Mouse (Mus musculus) frontal cortex, adult 2 months (tissue): ENCODE results near the gene Kirrel2. TPM values are rescaled to one million over a fixed set of nuclear protein-coding genes. Genes with fewer than 3 reads are reported as not detected.
A peak's percentile ranks its signal among the peaks of the same experiment; 100 is the strongest.
"Not testable (repeated sequence)": the region's sequence is repeated elsewhere in the genome, so short reads cannot be mapped to it uniquely, and the experiment has no call there.

Source experiments
- DNase-seq, 2 experiments: peaks; one replicate each; pipeline ENCODE4 v3.0.0; 2022; ENCODE audit warnings: low spot score in 1 of 2; ENCODE audit errors: extremely low spot score in 1 of 2
- polyA plus RNA-seq: library from polyadenylated mRNA; depleted of rRNA; stranded (reverse); fragments of >200 nt; gene quantifications from 2 replicates; pipeline ENCODE4 v1.2.3, GENCODE M21; 2012; rRNA removed

Gene Kirrel2
- polyA plus RNA-seq = 3.7 and 7.1 TPM in 2 replicates

DNA sequence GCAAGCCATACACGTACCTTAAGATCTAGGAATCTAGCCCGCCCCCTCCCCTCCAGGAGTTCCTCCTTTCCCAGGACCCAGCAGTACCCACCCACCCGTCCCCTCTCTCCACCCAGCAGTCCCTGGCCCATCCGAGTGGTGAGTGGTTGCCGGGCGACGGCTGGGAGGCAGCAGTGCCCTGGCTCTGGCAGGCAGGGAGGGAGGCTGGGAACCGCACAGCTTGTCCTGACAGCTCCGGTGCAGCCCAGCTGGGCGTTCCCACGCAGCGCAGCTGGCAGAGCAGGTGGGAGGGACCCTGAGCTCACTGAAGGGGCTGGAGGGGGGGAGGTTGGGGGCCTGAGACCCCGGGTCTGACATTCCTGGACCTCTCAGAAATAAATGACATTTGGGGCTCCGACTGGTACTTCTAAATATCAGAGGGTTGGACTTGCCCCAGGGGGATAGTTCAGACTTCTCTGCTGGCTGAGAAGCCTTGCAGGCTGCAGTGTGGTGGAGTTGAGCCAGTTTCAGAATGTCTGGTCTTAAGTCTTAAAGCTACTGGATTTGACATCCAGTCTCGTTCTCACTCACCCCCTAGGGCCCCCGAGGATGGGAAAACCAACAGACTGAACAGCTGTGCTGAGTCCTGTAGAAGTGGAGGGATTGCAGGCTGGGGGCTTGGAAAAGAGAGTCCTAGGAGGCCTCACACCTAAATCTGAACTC, at the start of gene Kirrel2, which contains the start of gene Nphs1:
Kirrel2 (minus strand) TSS at position 62 of the 702 bp plus-strand sequence.
Nphs1 (plus strand) TSS at position 687 of the 702 bp plus-strand sequence.
- peak in 1 of 2 experiments; percentile 68 for DNase-seq

DNA sequence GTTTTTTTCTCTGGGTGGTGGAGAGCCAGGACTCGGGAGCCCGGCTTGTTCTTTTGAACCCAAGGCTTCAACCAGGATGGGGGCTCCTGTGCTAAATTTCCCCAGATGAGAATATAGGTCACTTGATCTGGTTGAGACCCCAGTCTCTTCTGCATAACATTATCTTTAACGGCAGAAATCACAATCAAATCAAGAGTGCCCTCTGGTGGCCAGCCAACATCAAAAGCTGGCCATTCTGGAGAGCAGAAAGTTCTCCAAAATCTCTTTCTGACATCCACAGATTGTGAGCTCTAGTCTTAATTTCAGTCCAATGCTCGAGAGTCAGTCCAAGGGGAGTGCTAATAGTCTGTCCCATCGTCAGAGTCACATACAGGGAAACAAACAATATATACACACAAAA, 43.7 kb upstream of the Kirrel2 start:
- not testable (repeated sequence) for DNase-seq

GRCm38 (mm10) chr7:30495506-30496042, 38.1 kb upstream of the Kirrel2 start:
- not testable (repeated sequence) for DNase-seq

DNA sequence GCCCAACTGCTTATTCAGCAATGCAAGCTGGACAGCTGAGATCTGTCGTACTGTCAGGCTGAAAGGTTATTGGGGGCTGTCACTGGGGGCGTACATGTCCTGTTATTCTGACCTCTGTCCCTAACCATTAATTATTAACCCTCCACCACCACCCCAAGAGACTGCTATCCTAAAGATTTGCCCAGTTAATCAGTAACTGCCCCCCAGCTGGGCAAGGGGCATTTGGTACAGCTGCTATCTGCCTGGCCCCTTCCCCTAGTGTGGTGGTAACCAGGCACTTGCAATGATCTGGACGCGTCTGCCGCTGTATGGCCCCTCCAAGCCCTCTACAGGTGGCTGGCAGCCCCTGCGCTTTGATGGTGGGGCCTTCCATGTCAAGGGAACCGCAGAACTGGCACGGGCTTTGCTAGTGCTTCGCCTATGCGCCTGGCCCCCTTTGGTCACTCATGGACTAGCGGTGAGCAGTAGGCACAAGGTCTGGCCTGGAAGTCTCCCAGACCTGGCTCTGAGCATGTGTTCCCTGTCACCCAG, 36.0 kb upstream of the Kirrel2 start, which contains the start of gene Prodh2:
Prodh2 (plus strand) TSS at position 222 of the 531 bp plus-strand sequence.
- no peak for DNase-seq

- peak in 1 of 2 experiments; percentile 87 for DNase-seq
Measured at GRCm38 (mm10) chr7:30492765-30493164, 35.3 kb upstream of the Kirrel2 start.

DNA sequence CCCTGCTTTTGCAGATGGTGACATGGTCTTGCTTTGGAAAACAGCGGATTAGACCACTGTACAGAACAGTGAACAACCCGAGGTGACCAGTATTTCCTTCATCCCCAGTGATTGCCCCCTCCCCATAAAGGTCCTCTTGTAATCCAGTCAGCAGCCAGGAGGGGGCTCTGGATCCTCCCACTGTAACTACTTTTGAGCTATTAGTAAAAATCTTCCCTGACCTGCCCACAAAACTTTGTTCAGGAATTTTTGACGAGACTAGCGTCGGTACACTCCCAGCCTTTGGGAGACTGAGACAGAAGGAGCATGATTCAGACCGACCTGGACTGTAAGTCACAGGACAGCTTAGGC, 33.4 kb upstream of the Kirrel2 start:
- DNase-seq = no peak

DNA sequence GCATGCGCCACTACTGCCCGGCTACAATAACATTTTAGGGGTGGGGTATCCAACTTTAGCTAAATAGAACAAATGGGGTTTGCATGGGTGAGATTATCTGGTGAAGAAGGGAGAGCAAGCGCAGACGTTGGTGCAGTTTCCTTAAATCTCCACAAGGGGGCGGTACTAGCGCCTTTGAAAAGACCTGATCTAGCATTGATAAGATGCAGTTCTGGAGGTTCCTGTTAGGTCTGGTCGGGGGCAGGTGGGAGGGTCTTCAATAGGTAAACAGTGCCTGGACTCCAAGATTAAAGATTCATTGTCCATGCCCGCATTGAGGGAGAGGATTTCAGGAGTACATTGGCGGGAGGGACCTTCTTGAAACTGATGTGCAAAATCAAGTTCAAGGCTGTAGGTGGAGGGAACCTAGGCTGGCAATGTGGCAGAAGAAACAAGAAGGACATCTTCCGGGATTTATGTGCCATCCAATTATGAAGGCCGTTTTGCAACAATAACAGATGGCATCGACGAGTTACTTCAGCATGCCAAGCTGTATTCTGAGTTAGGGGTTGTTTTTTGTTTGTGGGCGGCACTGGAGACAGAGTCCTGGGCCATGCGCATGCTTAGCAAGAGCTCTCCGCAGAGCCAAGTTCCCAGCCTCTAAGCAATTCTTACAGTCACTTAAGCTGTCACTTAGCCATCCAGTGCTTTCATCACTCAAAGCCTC, 32.9 kb upstream of the Kirrel2 start:
- peak in 1 of 2 experiments; percentile 78 for DNase-seq

GRCm38 (mm10) chr7:30484250-30484649, 26.8 kb upstream of the Kirrel2 start:
- DNase-seq = no peak

- peak; percentile 30 to 71 for DNase-seq
Measured at GRCm38 (mm10) chr7:30477415-30478381, 20.2 kb upstream of the Kirrel2 start.

DNA sequence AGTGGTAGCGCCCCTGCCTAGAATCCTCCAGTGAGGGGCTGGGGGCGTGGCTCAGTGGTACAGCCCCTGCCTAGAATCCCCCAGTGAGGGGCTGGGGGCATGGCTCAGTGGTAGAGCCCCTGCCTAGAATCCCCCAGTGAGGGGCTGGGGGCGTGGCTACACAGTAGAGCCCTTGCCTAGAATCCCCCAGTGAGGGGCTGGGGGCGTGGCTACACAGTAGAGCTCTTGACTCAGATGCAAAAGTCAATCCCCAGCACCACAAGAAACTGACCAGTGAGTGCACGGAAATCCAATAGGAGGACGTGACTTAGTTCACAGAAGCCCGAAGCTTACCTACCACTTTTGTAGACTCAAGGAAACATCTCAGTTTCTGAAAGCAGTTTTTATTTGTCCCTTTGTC, 18.6 kb upstream of the Kirrel2 start:
- not testable (repeated sequence) for DNase-seq

- no peak for DNase-seq
Measured at GRCm38 (mm10) chr7:30474999-30475398, 17.5 kb upstream of the Kirrel2 start.

DNA sequence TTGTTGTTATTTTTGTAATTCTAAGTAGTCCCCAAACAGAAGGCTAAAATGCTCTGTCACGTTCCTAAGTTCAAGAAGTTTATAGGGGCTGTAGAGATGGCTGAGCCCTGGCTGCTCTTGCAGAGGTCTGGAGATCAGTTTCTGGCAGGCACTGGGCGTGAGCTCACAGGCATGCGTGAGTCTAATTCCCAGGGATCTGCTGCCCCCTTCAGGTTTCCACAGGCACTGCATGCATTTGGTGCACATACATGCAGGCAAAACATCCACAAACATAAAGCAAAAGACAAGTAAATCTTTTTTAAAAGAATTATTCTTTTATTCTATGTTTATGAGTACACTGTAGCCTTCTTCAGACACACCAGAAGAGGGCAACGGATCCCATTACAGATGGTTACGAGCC, 14.9 kb upstream of the Kirrel2 start:
- peak in 1 of 2 experiments; percentile 59 for DNase-seq

DNA sequence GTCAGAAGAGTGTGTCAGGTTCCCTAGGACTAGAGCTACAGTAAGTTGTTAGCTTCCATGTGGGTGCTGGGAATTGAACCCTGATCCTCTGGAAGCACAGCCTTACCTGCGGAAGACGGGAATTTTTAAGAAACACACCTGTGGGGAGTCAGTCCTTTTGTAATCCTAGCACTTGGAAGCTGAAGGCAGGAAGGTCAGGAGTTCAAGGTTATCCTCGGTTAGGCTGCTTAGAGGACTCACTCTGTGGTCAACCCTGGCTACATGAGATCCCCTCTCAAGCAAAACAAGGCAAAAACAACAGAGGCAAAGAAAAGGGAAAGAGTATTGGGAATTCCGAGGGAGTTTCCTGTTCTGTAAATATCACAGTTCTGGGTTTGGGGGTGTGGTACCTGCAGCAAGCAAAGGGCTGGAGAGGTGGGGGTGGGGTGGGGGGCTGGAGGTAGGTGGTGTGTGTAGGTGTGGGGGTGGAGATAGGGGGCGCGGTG, 7.4 kb upstream of the Kirrel2 start:
- no peak for DNase-seq

GRCm38 (mm10) chr7:30463996-30464395, 6.5 kb upstream of the Kirrel2 start:
- DNase-seq = no peak

DNA sequence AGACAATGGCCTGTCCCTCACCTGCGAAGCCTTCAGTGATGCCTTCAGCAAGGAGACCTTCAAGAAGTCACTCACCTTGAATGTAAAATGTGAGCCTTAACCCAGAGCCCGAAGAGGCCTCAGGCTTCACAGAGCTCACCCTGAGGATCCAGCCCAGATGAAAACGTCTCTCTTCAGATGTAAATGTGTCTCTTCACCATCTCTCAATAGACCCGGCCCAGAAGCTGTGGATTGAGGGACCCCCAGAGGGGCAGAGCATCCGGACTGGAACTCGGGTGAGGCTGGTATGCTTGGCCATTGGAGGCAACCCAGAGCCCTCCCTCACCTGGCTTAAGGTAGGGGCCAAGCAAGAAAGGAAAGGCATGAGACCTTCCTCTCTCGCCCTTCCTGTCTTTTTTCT, 6.1 kb upstream of the Kirrel2 start:
- DNase-seq = no peak

- no peak for DNase-seq
Measured at GRCm38 (mm10) chr7:30459484-30459883, 2.0 kb upstream of the Kirrel2 start.

DNA sequence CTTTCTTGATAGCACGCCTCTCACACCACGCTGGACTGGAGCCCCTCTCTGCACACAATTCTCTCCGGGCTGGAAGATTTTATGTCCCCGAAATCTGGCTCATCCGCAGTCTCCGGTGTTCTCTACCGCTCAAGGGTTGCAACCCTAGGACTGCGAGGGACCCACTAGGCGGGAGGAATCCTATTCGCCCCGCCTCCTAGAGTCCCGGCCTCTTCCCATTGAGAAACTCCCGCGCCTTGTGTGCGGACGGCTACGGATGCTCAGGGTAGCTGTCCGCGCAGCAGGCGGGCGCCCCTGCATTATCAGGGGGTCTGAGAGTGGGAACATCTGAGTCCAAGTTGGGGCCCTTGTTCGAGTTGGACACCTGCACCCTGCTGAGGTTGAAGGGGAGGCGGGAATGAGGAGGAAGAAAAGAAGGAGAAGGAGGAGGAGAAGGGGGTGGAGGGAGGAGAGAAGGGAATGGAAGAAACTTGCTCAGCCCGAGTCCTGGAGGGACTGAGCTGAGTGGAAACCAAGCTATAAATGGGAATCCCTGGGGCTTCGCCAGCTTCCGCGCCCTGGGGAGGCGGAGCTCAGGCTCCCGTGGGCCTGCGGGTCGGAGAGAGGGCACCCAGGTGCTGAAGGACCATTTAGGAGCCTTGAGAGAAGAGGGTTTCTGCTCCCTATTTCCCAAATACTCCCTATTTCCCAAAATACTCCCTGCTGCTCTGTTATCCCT, 420 bp downstream of the Kirrel2 start:
- DNase-seq = no peak

- no peak for DNase-seq
Measured at GRCm38 (mm10) chr7:30456487-30456886, 1.0 kb downstream of the Kirrel2 start.

DNA sequence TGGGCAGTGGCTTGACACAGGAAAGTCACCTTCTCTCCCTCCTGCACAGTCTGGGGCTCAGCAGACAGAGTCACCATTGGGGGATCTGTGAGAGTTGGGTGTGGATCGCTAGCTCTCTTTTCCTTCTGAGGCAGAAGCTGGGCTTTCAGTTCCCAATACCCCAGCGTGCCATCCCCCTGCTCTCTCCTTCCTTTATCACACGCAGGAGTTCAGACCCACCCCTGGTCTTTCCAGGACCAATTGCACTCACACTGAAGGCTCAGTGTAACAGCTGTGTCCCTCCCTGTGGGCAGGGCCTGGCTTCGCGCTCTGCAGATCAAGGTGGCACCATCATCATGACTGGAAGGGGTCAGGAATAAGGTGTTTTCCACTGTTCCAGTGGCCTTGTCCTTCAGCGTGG, 3.2 kb downstream of the Kirrel2 start:
- no peak for DNase-seq
